Mouse (Mus musculus) embryonic fibroblast, embryonic 13.5 days (primary cell): ENCODE results near the gene Rasal2.

Experiments used
- CTCF ChIP-seq: IDR thresholded peaks from 2 replicates; pipeline ENCODE4 v1.5.1; 2011; ENCODE audit warnings: mild to moderate bottlenecking, control low read depth, low read length, moderate library complexity, borderline replicate concordance; ENCODE audit not compliant: insufficient read depth
- POLR2A ChIP-seq: IDR thresholded peaks from 2 replicates; pipeline ENCODE4 v1.6.1; 2011; ENCODE audit warnings: low read depth, mild to moderate bottlenecking, control low read depth, low read length, moderate library complexity

- TF ChIP-seq POLR2A: no peak
- no peak for TF ChIP-seq CTCF
Observed at GRCm38 (mm10) chr1:157220910-157221309, 191.5 kb downstream of the Rasal2 start.
